Mouse (Mus musculus) cerebellum, adult 2 months (tissue): Measurements from ENCODE around the gene Sik2.

Experiments
- CTCF ChIP-seq: fragments of 200-500 bp; IDR thresholded peaks from 2 replicates; pipeline ENCODE4 v1.5.1; 2011; ENCODE audit warnings: low read depth, mild to moderate bottlenecking, control low read depth, low read length, moderate library complexity, borderline replicate concordance; ENCODE audit not compliant: insufficient read depth
- POLR2A ChIP-seq: fragments of 200-500 bp; IDR thresholded peaks from 2 replicates; pipeline ENCODE4 v1.6.1; 2011; ENCODE audit warnings: low read length, control low read depth, borderline replicate concordance; ENCODE audit not compliant: insufficient read depth

DNA sequence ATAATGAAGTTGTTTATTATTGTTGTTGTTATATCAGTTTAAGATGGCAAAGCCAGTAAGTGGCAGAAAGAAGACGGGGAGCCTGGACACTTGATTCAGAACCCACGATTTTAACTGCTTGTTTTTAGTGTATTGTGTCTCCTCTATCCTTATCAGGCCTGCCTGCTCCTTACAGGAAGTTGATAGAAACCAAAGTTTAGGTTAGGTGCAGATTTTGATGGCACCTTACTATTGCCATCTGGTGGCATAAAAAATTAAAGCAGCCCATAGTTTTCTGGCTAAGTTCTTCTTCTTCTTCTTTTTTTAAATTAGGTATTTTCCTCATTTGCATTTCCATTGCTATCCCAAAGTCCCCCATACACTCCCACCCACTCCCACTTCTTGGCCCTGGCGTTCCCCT, 43.3 kb upstream of the Sik2 start:
- TF ChIP-seq POLR2A (no peak), CTCF (no peak)
